Mouse (Mus musculus): ENCODE measurements around the gene C3ar1. TPM values are rescaled to one million over a fixed set of nuclear protein-coding genes. Genes with fewer than 3 reads are reported as not detected.

Gene C3ar1
- polyA plus RNA-seq, 1 experiment: 808 TPM

DNA sequence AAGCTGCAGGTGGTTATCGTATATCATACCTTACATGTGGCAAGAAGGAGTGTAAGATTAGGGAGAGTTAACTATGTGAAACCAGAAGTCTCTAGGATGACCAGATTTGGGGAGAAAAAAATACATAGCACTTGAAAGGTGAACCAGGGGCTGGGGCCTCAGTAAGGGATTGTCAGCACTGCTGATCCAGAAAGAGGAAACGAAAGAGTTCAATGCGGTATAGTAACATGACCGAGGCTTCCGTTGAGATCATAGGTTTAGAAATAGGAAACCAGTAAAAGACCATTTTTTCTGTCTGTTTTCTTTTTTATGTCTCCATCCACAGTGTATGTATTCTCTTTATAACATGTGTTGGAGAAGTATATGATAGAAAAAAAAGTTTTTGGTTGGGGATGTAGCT is 16.8 kb upstream of the C3ar1 start:
- Histone ChIP-seq H3K4me1 (ENCODE audit: control insufficient read depth, insufficient read depth, low read length) (peaks cover 59% of the 10 kb centered on the region), H3K27ac (ENCODE audit: insufficient read depth, low read depth, low read length) (peak overlapping the region; percentile 100), H3K4me3 (ENCODE audit: insufficient read depth, low read length) (no peak overlapping the region)
- no peak for TF ChIP-seq CTCF (IDR thresholded peaks at IDR 0.05; ENCODE audit: low read depth, low read length)
- no peak for TF ChIP-seq POLR2A (IDR thresholded peaks at IDR 0.05; ENCODE audit: borderline replicate concordance, low read depth, low read length)

DNA sequence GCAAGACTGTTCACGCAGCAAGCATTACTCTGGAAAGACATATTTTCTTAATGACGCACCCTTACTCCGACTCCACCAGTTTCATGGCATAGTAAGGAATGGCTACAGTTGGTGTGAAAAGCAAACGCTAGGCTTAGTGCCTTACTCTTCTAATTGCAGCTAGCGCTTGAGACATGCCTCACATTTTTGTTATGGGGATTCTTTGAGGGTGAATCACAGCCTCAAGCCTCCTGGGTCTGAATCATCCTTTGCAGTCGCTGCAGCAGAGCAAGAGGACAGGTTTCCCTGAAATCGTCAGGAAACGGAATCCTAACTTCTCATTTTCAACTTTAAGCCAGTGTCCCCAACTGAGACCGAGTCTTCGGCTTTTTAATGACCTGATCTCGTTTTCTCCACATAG is 13.9 kb upstream of the C3ar1 start:
- Histone ChIP-seq H3K4me3 (ENCODE audit: insufficient read depth, low read length) (no peak overlapping the region), H3K4me1 (ENCODE audit: control insufficient read depth, insufficient read depth, low read length) (peaks cover 45% of the 10 kb centered on the region), H3K27ac (ENCODE audit: insufficient read depth, low read depth, low read length) (peak overlapping the region; percentile 100)
- TF ChIP-seq CTCF (IDR thresholded peaks at IDR 0.05; ENCODE audit: low read depth, low read length) (no peak), POLR2A (IDR thresholded peaks at IDR 0.05; ENCODE audit: borderline replicate concordance, low read depth, low read length) (no peak)

DNA sequence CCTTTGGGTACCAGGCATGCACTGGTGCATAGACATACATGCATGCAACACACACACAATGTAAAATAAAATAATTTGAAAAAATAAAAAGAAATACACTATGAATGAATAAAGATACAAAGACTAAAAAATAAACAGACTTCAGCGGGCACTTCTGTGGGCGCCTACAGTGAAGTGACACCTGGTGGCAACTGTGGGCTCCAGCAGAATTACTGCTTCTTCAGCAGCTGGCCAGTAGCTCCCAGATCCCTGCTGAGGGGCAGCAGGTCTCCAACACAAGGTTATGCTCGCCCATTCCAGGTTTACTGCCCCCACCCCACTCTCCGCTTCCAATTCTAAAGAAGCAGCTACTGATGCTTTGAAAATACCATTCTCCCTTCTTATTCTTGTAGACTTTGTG is 12.0 kb upstream of the C3ar1 start:
- Histone ChIP-seq H3K4me3 (ENCODE audit: insufficient read depth, low read length) (no peak overlapping the region), H3K27ac (ENCODE audit: insufficient read depth, low read depth, low read length) (peak overlapping the region; percentile 32; the same call in 1 of the 2 replicates), H3K4me1 (ENCODE audit: control insufficient read depth, insufficient read depth, low read length) (peaks cover 54% of the 10 kb centered on the region)
- TF ChIP-seq POLR2A (IDR thresholded peaks at IDR 0.05; ENCODE audit: borderline replicate concordance, low read depth, low read length) (no peak), CTCF (IDR thresholded peaks at IDR 0.05; ENCODE audit: low read depth, low read length) (peak; percentile 34; the same call in 1 of the 2 replicates)

DNA sequence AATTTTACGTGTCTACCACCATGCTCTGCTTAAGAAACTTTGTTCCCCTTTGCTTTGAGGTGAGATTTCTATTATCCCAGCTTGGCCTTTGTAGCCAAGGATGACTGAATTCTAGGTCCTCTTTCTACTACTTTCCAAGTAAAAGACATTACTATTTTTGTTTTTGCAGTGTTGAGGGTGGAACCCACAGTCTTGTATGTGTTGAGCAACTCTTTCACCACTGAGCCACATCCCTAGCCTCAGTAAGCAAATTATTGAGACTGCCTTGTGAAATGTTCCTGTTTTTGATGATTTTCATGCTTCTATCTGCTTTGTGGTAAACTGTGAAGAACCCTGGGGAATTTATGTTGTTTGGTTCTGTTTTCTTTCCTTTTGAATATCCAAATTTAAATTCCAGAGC is 6.9 kb upstream of the C3ar1 start:
- H3K4me3 ChIP-seq (ENCODE audit: insufficient read depth, low read length): no peak overlapping the region
- peaks cover 21% of the 10 kb centered on the region for H3K4me1 ChIP-seq (ENCODE audit: control insufficient read depth, insufficient read depth, low read length)
- TF ChIP-seq CTCF (IDR thresholded peaks at IDR 0.05; ENCODE audit: low read depth, low read length): no peak
- no peak for TF ChIP-seq POLR2A (IDR thresholded peaks at IDR 0.05; ENCODE audit: borderline replicate concordance, low read depth, low read length)
- H3K27ac ChIP-seq (ENCODE audit: insufficient read depth, low read depth, low read length): peak overlapping the region; percentile 100

DNA sequence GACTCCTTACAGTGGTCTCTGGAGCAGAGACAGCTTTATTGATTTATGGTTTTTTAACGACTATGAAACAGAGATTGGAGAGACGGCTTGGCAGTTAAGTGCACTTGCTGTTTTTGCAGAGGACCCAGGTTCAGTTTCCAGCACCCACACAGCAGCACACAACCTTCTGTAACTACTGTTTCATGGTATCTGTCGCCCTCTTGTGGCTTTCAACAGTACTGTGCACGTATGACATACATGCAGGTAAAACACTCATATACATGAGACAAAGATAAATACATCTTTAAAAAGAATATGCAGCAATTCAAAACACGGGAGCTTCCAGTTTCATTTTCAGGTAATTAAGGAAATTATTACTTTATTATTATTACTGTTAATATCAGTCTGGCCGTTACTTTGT is 6.5 kb upstream of the C3ar1 start:
- TF ChIP-seq CTCF (IDR thresholded peaks at IDR 0.05; ENCODE audit: low read depth, low read length) (peak; percentile 26; the same call in 1 of the 2 replicates), POLR2A (IDR thresholded peaks at IDR 0.05; ENCODE audit: borderline replicate concordance, low read depth, low read length) (no peak)
- H3K27ac ChIP-seq (ENCODE audit: insufficient read depth, low read depth, low read length): peak overlapping the region; percentile 96
- H3K4me1 ChIP-seq (ENCODE audit: control insufficient read depth, insufficient read depth, low read length): peaks cover 23% of the 10 kb centered on the region
- H3K4me3 ChIP-seq (ENCODE audit: insufficient read depth, low read length): no peak overlapping the region

DNA sequence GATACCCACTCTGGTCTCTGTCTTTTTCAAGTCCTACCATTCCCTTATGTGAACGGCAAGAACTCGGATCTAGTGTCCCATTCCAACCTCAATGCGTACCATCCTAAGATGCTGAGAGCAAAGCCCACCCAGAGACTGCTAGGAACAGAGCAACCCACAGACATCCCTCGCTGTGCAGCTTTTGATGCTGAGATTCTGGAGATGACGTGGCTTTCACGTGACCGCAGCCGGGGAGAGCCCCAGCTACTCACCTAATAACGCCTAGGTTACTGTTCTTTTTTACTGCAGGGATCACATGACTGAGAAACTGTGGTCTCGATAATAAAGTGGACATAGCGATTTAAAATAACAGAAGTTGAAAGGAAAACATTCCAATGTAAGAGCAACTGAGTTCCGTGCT is 1.4 kb downstream of the C3ar1 start:
- peaks cover 26% of the 10 kb centered on the region for H3K4me1 ChIP-seq (ENCODE audit: control insufficient read depth, insufficient read depth, low read length)
- TF ChIP-seq POLR2A (IDR thresholded peaks at IDR 0.05; ENCODE audit: borderline replicate concordance, low read depth, low read length) (no peak), CTCF (IDR thresholded peaks at IDR 0.05; ENCODE audit: low read depth, low read length) (no peak)
- H3K27ac ChIP-seq (ENCODE audit: insufficient read depth, low read depth, low read length): peak overlapping the region; percentile 100
- H3K4me3 ChIP-seq (ENCODE audit: insufficient read depth, low read length): peak overlapping the region; percentile 96

DNA sequence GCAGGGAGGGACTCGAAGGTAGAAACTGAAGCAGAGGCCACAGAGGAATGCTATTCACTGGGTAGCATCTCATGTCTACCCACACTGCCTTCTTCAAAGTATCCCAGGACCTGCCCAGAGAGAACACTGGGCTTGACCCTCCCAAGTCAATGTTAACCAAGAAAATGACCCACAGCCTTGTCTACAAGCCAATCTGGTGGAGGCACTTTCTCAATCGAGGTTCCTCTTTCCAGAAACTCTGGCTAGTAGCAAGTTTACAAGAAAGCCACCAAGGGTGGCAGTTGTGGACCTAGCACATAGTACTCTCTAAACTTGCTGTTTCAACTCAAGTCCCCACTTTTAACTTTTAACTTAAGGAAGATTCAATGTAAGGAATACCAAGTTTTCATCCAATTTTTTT is 3.3 kb downstream of the C3ar1 start:
- H3K27ac ChIP-seq (ENCODE audit: insufficient read depth, low read depth, low read length): peak overlapping the region; percentile 100
- no peak for TF ChIP-seq CTCF (IDR thresholded peaks at IDR 0.05; ENCODE audit: low read depth, low read length)
- TF ChIP-seq POLR2A (IDR thresholded peaks at IDR 0.05; ENCODE audit: borderline replicate concordance, low read depth, low read length): no peak
- peaks cover 22% of the 10 kb centered on the region for H3K4me1 ChIP-seq (ENCODE audit: control insufficient read depth, insufficient read depth, low read length)
- peak overlapping the region; percentile 63 for H3K4me3 ChIP-seq (ENCODE audit: insufficient read depth, low read length)

DNA sequence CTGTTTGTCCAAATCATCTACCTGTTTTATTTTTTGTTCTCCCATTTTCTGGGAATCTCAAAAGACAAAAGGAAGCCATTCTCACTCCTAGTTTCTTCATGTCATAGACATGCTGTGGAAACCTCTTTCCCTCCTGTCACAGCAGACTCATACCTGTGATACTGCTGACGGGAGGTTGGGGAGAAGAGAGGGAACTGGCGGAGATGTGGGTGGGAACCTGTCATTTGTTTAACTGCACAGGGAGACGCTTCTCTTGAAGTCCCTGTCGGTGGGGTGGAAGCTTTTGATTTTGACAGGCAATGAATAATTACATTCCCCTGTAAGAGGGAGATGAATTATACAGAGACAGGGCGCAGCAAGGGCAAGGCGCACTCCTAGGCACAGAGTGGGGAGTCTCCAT is 12.2 kb downstream of the C3ar1 start:
- no peaks in the 10 kb centered on the region for H3K4me1 ChIP-seq (ENCODE audit: control insufficient read depth, insufficient read depth, low read length)
- TF ChIP-seq POLR2A (IDR thresholded peaks at IDR 0.05; ENCODE audit: borderline replicate concordance, low read depth, low read length) (no peak), CTCF (IDR thresholded peaks at IDR 0.05; ENCODE audit: low read depth, low read length) (no peak)
- H3K4me3 ChIP-seq (ENCODE audit: insufficient read depth, low read length): no peak overlapping the region
- H3K27ac ChIP-seq (ENCODE audit: insufficient read depth, low read depth, low read length): no peak overlapping the region

DNA sequence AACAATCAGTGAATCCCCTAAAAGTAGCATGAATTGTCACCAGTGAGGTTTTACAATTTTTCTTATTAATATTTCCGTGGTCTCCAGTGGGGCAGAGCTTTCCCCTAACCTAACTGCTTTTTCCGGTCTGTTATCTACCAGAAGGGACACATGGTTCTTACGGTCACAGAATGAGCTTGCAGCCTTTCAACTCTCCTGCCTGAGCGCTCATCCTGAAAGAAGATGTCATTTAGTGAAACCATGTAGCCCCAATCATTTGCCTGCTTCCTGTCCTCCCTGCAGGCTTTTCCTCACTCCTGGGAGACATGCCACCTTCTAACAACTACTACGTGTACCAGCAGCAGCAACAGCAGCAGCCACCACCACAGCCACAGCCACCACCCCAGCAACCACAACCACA is 18.4 kb downstream of the C3ar1 start:
- Histone ChIP-seq H3K4me1 (ENCODE audit: control insufficient read depth, insufficient read depth, low read length) (peaks cover 5% of the 10 kb centered on the region), H3K27ac (ENCODE audit: insufficient read depth, low read depth, low read length) (no peak overlapping the region), H3K4me3 (ENCODE audit: insufficient read depth, low read length) (no peak overlapping the region)
- TF ChIP-seq CTCF (IDR thresholded peaks at IDR 0.05; ENCODE audit: low read depth, low read length): no peak
- TF ChIP-seq POLR2A (IDR thresholded peaks at IDR 0.05; ENCODE audit: borderline replicate concordance, low read depth, low read length): no peak

DNA sequence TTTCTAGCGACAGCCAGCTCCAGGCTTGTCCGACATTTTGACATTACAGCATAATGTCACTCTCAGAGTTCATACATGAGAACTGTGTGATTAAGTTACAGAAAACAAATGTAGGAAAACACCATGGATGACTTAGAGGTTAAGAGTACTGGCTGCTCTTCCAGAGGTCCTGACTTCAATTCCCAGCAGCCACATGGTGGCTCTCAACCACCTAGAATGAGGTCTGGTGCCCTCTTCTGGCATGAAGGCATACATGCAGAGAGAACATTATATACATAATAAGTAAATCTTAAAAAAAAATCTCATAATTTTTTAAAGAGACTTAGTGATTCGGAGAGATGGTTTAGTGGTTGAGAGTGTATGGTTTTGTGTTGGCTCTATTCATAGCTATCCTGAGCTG is 19.0 kb downstream of the C3ar1 start:
- TF ChIP-seq CTCF (IDR thresholded peaks at IDR 0.05; ENCODE audit: low read depth, low read length): no peak
- TF ChIP-seq POLR2A (IDR thresholded peaks at IDR 0.05; ENCODE audit: borderline replicate concordance, low read depth, low read length): no peak
- Histone ChIP-seq H3K27ac (ENCODE audit: insufficient read depth, low read depth, low read length) (no peak overlapping the region), H3K4me3 (ENCODE audit: insufficient read depth, low read length) (no peak overlapping the region), H3K4me1 (ENCODE audit: control insufficient read depth, insufficient read depth, low read length) (peaks cover 5% of the 10 kb centered on the region)

DNA sequence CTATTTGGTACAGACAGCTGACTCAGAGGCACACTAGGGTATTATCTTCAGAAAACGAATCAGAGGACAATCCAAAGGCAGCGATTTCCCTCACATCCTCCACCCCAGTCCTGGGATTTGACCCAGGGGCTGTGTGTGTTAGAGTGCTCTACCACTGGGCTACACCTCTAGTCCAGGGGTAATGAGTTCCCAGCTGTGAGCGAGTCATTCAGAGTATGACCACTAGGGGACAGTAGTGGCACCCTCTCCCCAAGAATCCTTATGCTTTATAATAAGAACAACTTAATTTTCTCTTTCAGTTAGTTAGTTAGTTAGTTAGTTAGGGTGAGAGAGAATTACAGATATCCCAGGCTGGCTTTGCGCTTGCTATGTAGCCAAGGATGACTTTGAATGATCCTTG is 21.6 kb downstream of the C3ar1 start:
- Histone ChIP-seq H3K4me1 (ENCODE audit: control insufficient read depth, insufficient read depth, low read length) (peaks cover 5% of the 10 kb centered on the region), H3K4me3 (ENCODE audit: insufficient read depth, low read length) (no peak overlapping the region), H3K27ac (ENCODE audit: insufficient read depth, low read depth, low read length) (no peak overlapping the region)
- TF ChIP-seq CTCF (IDR thresholded peaks at IDR 0.05; ENCODE audit: low read depth, low read length) (peak; percentile 72), POLR2A (IDR thresholded peaks at IDR 0.05; ENCODE audit: borderline replicate concordance, low read depth, low read length) (no peak)

Measured in bone marrow macrophage, adult 2 months (primary cell).